ENCODE assay signal across 13 mouse cellular contexts in the genomic region with DNA sequence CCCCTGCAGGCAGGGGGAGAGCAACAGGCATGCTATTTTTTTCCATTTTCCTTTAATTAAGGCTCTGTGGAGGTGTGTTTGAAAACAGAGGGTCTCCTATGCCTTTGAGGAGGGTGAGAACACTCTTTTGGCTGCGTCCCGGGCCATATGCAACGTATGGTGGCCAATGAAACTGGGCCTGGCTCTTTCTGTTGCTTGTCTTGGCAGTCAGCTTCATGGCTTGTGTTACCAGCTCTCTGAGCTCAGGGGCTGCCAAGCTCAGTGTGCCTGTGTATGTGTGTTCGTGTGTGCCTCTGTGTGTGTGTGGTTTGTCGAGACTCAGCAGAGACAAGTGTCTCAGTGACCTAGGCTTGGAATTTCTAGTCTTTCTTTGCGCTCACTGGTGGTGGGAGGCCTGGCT. TPM values are rescaled to one million over a fixed set of nuclear protein-coding genes. Genes with fewer than 3 reads are reported as not detected.
DNase-seq lines count a peak whose midpoint lies in the region; ATAC-seq and TF ChIP-seq lines count a peak whose summit lies in the region.
"Had no signal": no experiment of that assay in that cellular context is flagged by ENCODE, and none has a peak within 500 bp of the region (broad histone marks: within the 10 kb centered on the region; RNA-seq: fewer than 3 reads in every experiment).

No protein-coding gene starts in this region.

- H3K27ac ChIP-seq in hindbrain, embryonic 15.5 days (replicated peaks), result no peak overlapping the region
- H3K27ac ChIP-seq in hindbrain, embryonic 12.5 days, result no peak overlapping the region
- peak overlapping the region; percentile 13; the same call in 1 of the 2 replicates for H3K27ac ChIP-seq in CH12.LX (ENCODE audit: insufficient read depth, low read depth)
- H3K27ac ChIP-seq in limb, embryonic 13.5 days, result peak overlapping the region; percentile 81; the same call in 1 of the 2 replicates
- H3K27ac ChIP-seq: embryonic facial prominence, embryonic 12.5 days; midbrain, embryonic 12.5 days had no signal

- H3K4me2 ChIP-seq in hindbrain, embryonic 15.5 days, result 0 out of 2 replicates have a peak overlapping the region, but pooled peaks have one; percentile 70
- H3K4me2 ChIP-seq in hindbrain, embryonic 12.5 days (replicated peaks), result no peak overlapping the region
- H3K4me2 ChIP-seq in CH12.LX (ENCODE audit: insufficient read depth, low read depth, poor library complexity, severe bottlenecking), result peak overlapping the region; percentile 88
- peak overlapping the region; percentile 81 for H3K4me2 ChIP-seq in limb, embryonic 13.5 days (replicated peaks)
- H3K4me2 ChIP-seq: embryonic facial prominence, embryonic 12.5 days; midbrain, embryonic 12.5 days had no signal

- H3K36me3 ChIP-seq in hindbrain, embryonic 15.5 days, result no peaks in the 10 kb centered on the region
- H3K36me3 ChIP-seq in hindbrain, embryonic 12.5 days, result no peaks in the 10 kb centered on the region
- H3K36me3 ChIP-seq in CH12.LX (replicated peaks in 1 of 2; ENCODE audit: control insufficient read depth in 1 of 2, insufficient read depth in 1 of 2, low read length in 1 of 2), result peaks cover 3 to 44% of the 10 kb centered on the region in 2 experiments
- peaks cover 11% of the 10 kb centered on the region; the same call in 1 of the 2 replicates for H3K36me3 ChIP-seq in limb, embryonic 13.5 days
- H3K36me3 ChIP-seq: embryonic facial prominence, embryonic 12.5 days; midbrain, embryonic 12.5 days had no signal

- intact Hi-C loops in heart, postnatal 14 days (cut with DNase I), result loop anchor here (2.0 kb wide), 1 partner anchor 39 kb away; no protein-coding TSS in a partner anchor

- DNase-seq in cerebellum, postnatal 14 days, result peak; percentile 32 to 61
- DNase-seq in cerebellum, adult 8-10 months, result no peak
- DNase-seq in CH12.LX (ENCODE audit: extremely low read depth), result no peak
- DNase-seq in spleen, postnatal 14 days (ENCODE audit: low spot score in 2 of 2), result no peak
- DNase-seq in heart, postnatal 14 days, result no peak
- DNase-seq: adrenal gland, postnatal 25 days; B cell, adult 2 months had no signal

- ATAC-seq in hindbrain, embryonic 15.5 days (ENCODE audit: low FRiP score, low read depth), result no peak
- no peak for ATAC-seq in hindbrain, embryonic 12.5 days (ENCODE audit: low FRiP score)
- peak; percentile 54 for ATAC-seq in limb, embryonic 13.5 days (ENCODE audit: low FRiP score, low read depth)
- ATAC-seq: Patski had no signal

- no peak for TF ChIP-seq RAD21 in CH12.LX (IDR thresholded peaks at IDR 0.05; ENCODE audit: low read depth, low read length)

- in situ Hi-C loops in CH12.LX (cut with MboI; ENCODE audit: low pct_ligation_motif_present, low pct_unique_long_range_greater_than_20kb, low sequenced_read_pairs), result loop anchor here (5.0 kb wide), 1 partner anchor 79 kb away; no protein-coding TSS in a partner anchor

- peaks cover 40% of the 10 kb centered on the region for H3K79me2 ChIP-seq in CH12.LX (replicated peaks; ENCODE audit: control insufficient read depth, extremely low read depth, insufficient read depth, poor library complexity, severe bottlenecking)

- WGBS in hindbrain, embryonic 15.5 days, result 80% methylated on average over 6 of the region's 6 CpGs
- WGBS in hindbrain, embryonic 12.5 days, result 84% methylated on average over 6 of the region's 6 CpGs
- 68% methylated on average over 6 of the region's 6 CpGs for WGBS in limb, embryonic 13.5 days

- no peak for TF ChIP-seq EP300 in CH12.LX (IDR thresholded peaks at IDR 0.05; ENCODE audit: low read length)

- no peak for TF ChIP-seq POLR2A in CH12.LX (IDR thresholded peaks at IDR 0.05; ENCODE audit: low read depth, low read length)

- no peak overlapping the region for H3K9ac ChIP-seq in hindbrain, embryonic 15.5 days
- no peak overlapping the region for H3K9ac ChIP-seq in hindbrain, embryonic 12.5 days
- peak overlapping the region; percentile 5; the same call in 1 of the 2 replicates for H3K9ac ChIP-seq in CH12.LX (ENCODE audit: insufficient read depth, low read depth)
- no peak overlapping the region for H3K9ac ChIP-seq in limb, embryonic 13.5 days
- H3K9ac ChIP-seq: embryonic facial prominence, embryonic 12.5 days; midbrain, embryonic 12.5 days had no signal

- TF ChIP-seq CTCF in CH12.LX (conservative IDR thresholded peaks at IDR 0.05 in 1 of 2, IDR thresholded peaks at IDR 0.05 in 1 of 2; ENCODE audit: low read depth in 2 of 2, low read length in 2 of 2), result no peak

- H3K27me3 ChIP-seq in hindbrain, embryonic 15.5 days, result no peaks in the 10 kb centered on the region
- H3K27me3 ChIP-seq in hindbrain, embryonic 12.5 days, result peaks cover 16% of the 10 kb centered on the region
- no peaks in the 10 kb centered on the region for H3K27me3 ChIP-seq in CH12.LX (replicated peaks)
- H3K27me3 ChIP-seq in limb, embryonic 13.5 days, result peaks cover 20% of the 10 kb centered on the region
- H3K27me3 ChIP-seq: Patski had no signal

- dilution Hi-C loops in CH12.LX (cut with MboI; ENCODE audit: extremely low pct_ligation_motif_present, extremely low pct_unique_long_range_greater_than_20kb, low sequenced_read_pairs), result no loop called here

- H3K4me3 ChIP-seq in hindbrain, embryonic 15.5 days, result no peak overlapping the region
- no peak overlapping the region for H3K4me3 ChIP-seq in hindbrain, embryonic 12.5 days
- H3K4me3 ChIP-seq in CH12.LX (replicated peaks in 1 of 3; ENCODE audit: low read depth in 2 of 3, low read length in 2 of 3, poor library complexity in 1 of 3), result peak overlapping the region; percentile 52 to 80 (median 72)
- H3K4me3 ChIP-seq in limb, embryonic 13.5 days, result peak overlapping the region; percentile 90
- H3K4me3 ChIP-seq: embryonic facial prominence, embryonic 12.5 days; midbrain, embryonic 12.5 days had no signal

- H3K9me3 ChIP-seq in hindbrain, embryonic 15.5 days, result no peaks in the 10 kb centered on the region
- no peaks in the 10 kb centered on the region for H3K9me3 ChIP-seq in hindbrain, embryonic 12.5 days (replicated peaks)
- H3K9me3 ChIP-seq in CH12.LX (replicated peaks; ENCODE audit: low read length), result peaks cover 4% of the 10 kb centered on the region
- no peaks in the 10 kb centered on the region for H3K9me3 ChIP-seq in limb, embryonic 13.5 days
- H3K9me3 ChIP-seq: embryonic facial prominence, embryonic 12.5 days; midbrain, embryonic 12.5 days had no signal

- H3K4me1 ChIP-seq in hindbrain, embryonic 15.5 days (replicated peaks), result peaks cover 65% of the 10 kb centered on the region
- peaks cover 53% of the 10 kb centered on the region for H3K4me1 ChIP-seq in hindbrain, embryonic 12.5 days
- H3K4me1 ChIP-seq in CH12.LX (ENCODE audit: control insufficient read depth in 1 of 2, insufficient read depth in 2 of 2), result peaks cover 24 to 78% of the 10 kb centered on the region in 2 experiments
- peaks cover 48% of the 10 kb centered on the region for H3K4me1 ChIP-seq in limb, embryonic 13.5 days

TF ChIP-seq in CH12.LX, 34 proteins besides CTCF, POLR2A, EP300 and RAD21:
- TF ChIP-seq GABPA (IDR thresholded peaks at IDR 0.05; ENCODE audit: insufficient replicate concordance, low read depth, low read length) (no peak), NRF1 (IDR thresholded peaks at IDR 0.05; ENCODE audit: low read depth, low read length) (no peak), MXI1 (IDR thresholded peaks at IDR 0.05; ENCODE audit: low read depth, low read length) (no peak), PAX5 (IDR thresholded peaks at IDR 0.05; ENCODE audit: low read length) (no peak), CHD1 (IDR thresholded peaks at IDR 0.05; ENCODE audit: low read depth, low read length) (peak; percentile 15; the same call in 1 of the 2 replicates), ELF1 (IDR thresholded peaks at IDR 0.05; ENCODE audit: low read depth, low read length) (no peak), TBP (conservative IDR thresholded peaks at IDR 0.05; ENCODE audit: low read depth, low read length) (no peak), MAX (IDR thresholded peaks at IDR 0.05; ENCODE audit: low read length) (no peak)

RNA-seq across cellular contexts. Expression of a gene that starts 2.7 kb away (rescaled TPM):
- polyA plus RNA-seq in hindbrain, embryonic 15.5 days (2015; fragmentation: Nextera tagmentation; extraction: Ambion mirVana), result 0.54 and 0.64 TPM in 2 replicates
- polyA plus RNA-seq in hindbrain, embryonic 12.5 days (2016; fragmentation: Nextera tagmentation; extraction: Ambion mirVana), result 0.90 and 1.1 TPM in 2 replicates
- total RNA-seq in CH12.LX (2012; rRNA removed) (86.5 and 88.9 TPM in 2 replicates), CH12.LX (2014; rRNA removed) (64.7 and 67.3 TPM in 2 replicates)
- polyA plus RNA-seq in CH12.LX (2012; ENCODE audit: insufficient read length, low read depth), result 104 and 114 TPM in 2 replicates
- polyA plus RNA-seq in limb, embryonic 13.5 days (2015; fragmentation: Nextera tagmentation; extraction: Ambion mirVana), result 0.89 and 1.2 TPM in 2 replicates
- total RNA-seq in heart, postnatal 14 days (2021), result 10 to 100 TPM; 15.6 to 20.0 TPM

Comparison
In these comparisons a context has a peak if more than half of its experiments do, and no peak if none do; other contexts are left out.
1. DNase-seq: peak in cerebellum, postnatal 14 days (2 of 2); none in cerebellum, adult 8-10 months (single experiment), CH12.LX (single experiment), spleen, postnatal 14 days (0 of 2) and heart, postnatal 14 days (0 of 2).
2. H3K27ac ChIP-seq: peak in CH12.LX (single experiment) and limb, embryonic 13.5 days (single experiment); none in hindbrain, embryonic 15.5 days (single experiment) and hindbrain, embryonic 12.5 days (single experiment).
3. H3K4me3 ChIP-seq: peak in CH12.LX (3 of 3) and limb, embryonic 13.5 days (single experiment); none in hindbrain, embryonic 15.5 days (single experiment) and hindbrain, embryonic 12.5 days (single experiment).
4. RNA of a gene that starts 2.7 kb away (polyA plus RNA-seq): 104 to 114 TPM in CH12.LX; 0.89 to 1.2 TPM in limb, embryonic 13.5 days, 0.90 to 1.1 TPM in hindbrain, embryonic 12.5 days and 0.54 to 0.64 TPM in hindbrain, embryonic 15.5 days; every median in the first group is over 10 times any median in the second.